ENCODE assay signal across 9 mouse cellular contexts in the genomic region with DNA sequence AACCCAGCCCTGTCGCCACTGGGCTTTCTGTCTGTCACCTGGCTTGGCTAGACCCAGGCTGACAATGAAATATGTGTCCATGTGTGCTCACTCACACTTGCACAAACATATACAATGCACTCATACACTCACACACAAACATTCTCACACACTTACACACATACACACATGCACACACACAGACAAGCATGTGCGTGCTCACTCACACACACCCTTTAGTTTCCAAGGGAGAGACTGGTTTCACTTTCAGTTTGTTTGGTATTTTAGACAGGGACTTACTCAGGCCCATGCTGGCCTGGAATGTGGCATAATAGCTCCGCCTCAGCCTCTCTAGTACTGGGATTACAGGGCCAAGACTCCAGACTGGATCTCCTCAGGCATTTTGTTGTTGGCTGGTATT.
DNase-seq lines count a peak whose midpoint lies in the region; ATAC-seq lines count a peak whose summit lies in the region.
"Had no signal": no experiment of that assay in that cellular context is flagged by ENCODE, and none has a peak within 500 bp of the region (broad histone marks: within the 10 kb centered on the region; RNA-seq: fewer than 3 reads in every experiment).

No protein-coding gene starts in this region.

- WGBS in heart, embryonic 14.5 days = 32% methylated on average over 3 of the region's 3 CpGs
- 54% methylated on average over 3 of the region's 3 CpGs for WGBS in lung, embryonic 15.5 days
- 70% methylated on average over 3 of the region's 3 CpGs for WGBS in midbrain, embryonic 11.5 days

- H3K27me3 ChIP-seq in heart, embryonic 14.5 days (ENCODE audit: control insufficient read depth, insufficient read depth, low read length) = no peaks in the 10 kb centered on the region
- H3K27me3 ChIP-seq in lung, embryonic 15.5 days = no peaks in the 10 kb centered on the region
- H3K27me3 ChIP-seq in midbrain, embryonic 11.5 days (ENCODE audit: control insufficient read depth, insufficient read depth, low read length) = no peaks in the 10 kb centered on the region
- H3K27me3 ChIP-seq: midbrain, embryonic 12.5 days had no signal

- peak overlapping the region; percentile 42 to 77 for H3K27ac ChIP-seq in heart, embryonic 14.5 days (replicated peaks in 1 of 2; ENCODE audit: control insufficient read depth in 1 of 2, insufficient read depth in 1 of 2, low read depth in 2 of 2, low read length in 2 of 2)
- H3K27ac ChIP-seq in lung, embryonic 15.5 days = no peak overlapping the region
- no peak overlapping the region for H3K27ac ChIP-seq in midbrain, embryonic 11.5 days (ENCODE audit: low read depth, low read length)
- H3K27ac ChIP-seq: midbrain, embryonic 12.5 days had no signal

- peaks cover 0 to 26% of the 10 kb centered on the region in 2 experiments; a peak in 3 of 4 replicates for H3K4me1 ChIP-seq in heart, embryonic 14.5 days (ENCODE audit: control insufficient read depth in 2 of 2, insufficient read depth in 2 of 2, low read length in 2 of 2)
- H3K4me1 ChIP-seq in lung, embryonic 15.5 days = no peaks in the 10 kb centered on the region
- H3K4me1 ChIP-seq in midbrain, embryonic 11.5 days (ENCODE audit: control insufficient read depth, insufficient read depth, low read length) = no peaks in the 10 kb centered on the region
- H3K4me1 ChIP-seq: midbrain, embryonic 12.5 days had no signal

- H3K4me3 ChIP-seq in heart, embryonic 14.5 days (ENCODE audit: control insufficient read depth in 1 of 2, insufficient read depth in 1 of 2, low read depth in 1 of 2, low read length in 2 of 2) = peak overlapping the region; percentile 22 to 24; a peak in 2 of 4 replicates
- H3K4me3 ChIP-seq in lung, embryonic 15.5 days = no peak overlapping the region
- H3K4me3 ChIP-seq in midbrain, embryonic 11.5 days (ENCODE audit: low read depth, low read length) = no peak overlapping the region
- H3K4me3 ChIP-seq: midbrain, embryonic 12.5 days had no signal

- H3K4me2 ChIP-seq in heart, embryonic 14.5 days (ENCODE audit: low read length) = peak overlapping the region; percentile 65
- H3K4me2 ChIP-seq in lung, embryonic 15.5 days = no peak overlapping the region
- H3K4me2 ChIP-seq in midbrain, embryonic 11.5 days = no peak overlapping the region
- H3K4me2 ChIP-seq: midbrain, embryonic 12.5 days had no signal

- no peak for ATAC-seq in heart, embryonic 14.5 days (ENCODE audit: insufficient number of reproducible peaks, insufficient read depth, low FRiP score, low read depth)
- peak; percentile 39; the same call in 1 of the 2 replicates for ATAC-seq in lung, embryonic 15.5 days (ENCODE audit: borderline replicate concordance, extremely low read depth, low FRiP score, low TSS enrichment)
- no peak for ATAC-seq in midbrain, embryonic 11.5 days (ENCODE audit: low FRiP score)

- DNase-seq in adrenal gland, adult (ENCODE audit: inconsistent age in 2 of 2, low spot score in 1 of 2) = peak; percentile 46 to 85
- DNase-seq in adrenal gland, postnatal 4 days (ENCODE audit: low spot score in 2 of 2) = no peak
- peak; percentile 46 for DNase-seq in adipocyte (ENCODE audit: low spot score)
- DNase-seq in midbrain, embryonic 11.5 days (ENCODE audit: low spot score, missing footprints) = no peak
- DNase-seq in left cerebral cortex, postnatal 25 days (ENCODE audit: low spot score in 2 of 2) = no peak
- DNase-seq in urinary bladder, postnatal 25 days (ENCODE audit: low spot score) = no peak

- no peaks in the 10 kb centered on the region for H3K9me3 ChIP-seq in heart, embryonic 14.5 days (ENCODE audit: control insufficient read depth, low read length)
- H3K9me3 ChIP-seq in lung, embryonic 15.5 days = no peaks in the 10 kb centered on the region
- H3K9me3 ChIP-seq in midbrain, embryonic 11.5 days (ENCODE audit: control insufficient read depth, low read length) = no peaks in the 10 kb centered on the region
- H3K9me3 ChIP-seq: midbrain, embryonic 12.5 days had no signal

- intact Hi-C loops in left cerebral cortex, postnatal 25 days (cut with DNase I) = no loop called here

- H3K9ac ChIP-seq in heart, embryonic 14.5 days (ENCODE audit: low read length) = peak overlapping the region; percentile 46; the same call in 1 of the 2 replicates
- H3K9ac ChIP-seq in lung, embryonic 15.5 days = no peak overlapping the region
- no peak overlapping the region for H3K9ac ChIP-seq in midbrain, embryonic 11.5 days (ENCODE audit: low read length)
- H3K9ac ChIP-seq: midbrain, embryonic 12.5 days had no signal

- no peaks in the 10 kb centered on the region for H3K36me3 ChIP-seq in heart, embryonic 14.5 days (ENCODE audit: control insufficient read depth, insufficient read depth, low read length)
- H3K36me3 ChIP-seq in lung, embryonic 15.5 days = no peaks in the 10 kb centered on the region
- H3K36me3 ChIP-seq in midbrain, embryonic 11.5 days (ENCODE audit: control insufficient read depth, insufficient read depth, low read length) = no peaks in the 10 kb centered on the region
- H3K36me3 ChIP-seq: midbrain, embryonic 12.5 days had no signal

Comparison
In these comparisons a context has a peak if more than half of its experiments do, and no peak if none do; other contexts are left out.
1. DNase-seq: peak in adrenal gland, adult (2 of 2) and adipocyte (single experiment); none in adrenal gland, postnatal 4 days (0 of 2), midbrain, embryonic 11.5 days (single experiment), left cerebral cortex, postnatal 25 days (0 of 2) and urinary bladder, postnatal 25 days (single experiment).
2. H3K27ac ChIP-seq: peak in heart, embryonic 14.5 days (2 of 2); none in lung, embryonic 15.5 days (single experiment) and midbrain, embryonic 11.5 days (single experiment).
3. H3K4me3 ChIP-seq: peak in heart, embryonic 14.5 days (2 of 2); none in lung, embryonic 15.5 days (single experiment) and midbrain, embryonic 11.5 days (single experiment).